Mouse (Mus musculus) liver, embryonic 14.5 days (tissue): Measurements from ENCODE around the gene Mgll. TPM values are rescaled to one million over a fixed set of nuclear protein-coding genes. Genes with fewer than 3 reads are reported as not detected.

Source experiments
- ATAC-seq: fragments of 200-750 bp; cut with Nextera tagmentation; 2 replicates; pipeline ENCODE4 v1.8.0; 2017; ENCODE audit warnings: moderate number of reproducible peaks, mild to moderate bottlenecking, moderate library complexity; ENCODE audit not compliant: insufficient read depth
- DNase-seq, 3 experiments: peaks; one replicate each; pipeline ENCODE4 v3.0.0-alpha.2; 2012 to 2013; ENCODE audit warnings: low read depth in 3 of 3, low spot score in 3 of 3
- H3K27ac ChIP-seq: fragments of 300-500 bp; sonication (generic); 2 replicates; pipeline ENCODE4 v1.5.1; 2014; ENCODE audit warnings: moderate library complexity, mild to moderate bottlenecking, control low read depth, inconsistent platforms
- H3K27me3 ChIP-seq: fragments of 300-500 bp; sonication (generic); 2 replicates; pipeline ENCODE4 v1.6.1; 2014; ENCODE audit warnings: mild to moderate bottlenecking, low read length, moderate library complexity; ENCODE audit not compliant: control insufficient read depth, insufficient read depth
- H3K36me3 ChIP-seq: fragments of 300-500 bp; sonication (generic); replicated peaks from 2 replicates; pipeline ENCODE4 v1.6.1; 2014; ENCODE audit warnings: low read depth; ENCODE audit not compliant: control insufficient read depth, insufficient read depth
- H3K4me1 ChIP-seq, 2 experiments: fragments of 200-500 bp in 1 of 2; fragments of 300-500 bp in 1 of 2; sonication (generic) in 1 of 2; replicated peaks; 2 replicates each; pipeline ENCODE4 v1.6.1; 2012 to 2014; ENCODE audit warnings: antibody characterized with exemption in 1 of 2, inconsistent platforms in 1 of 2, low read length in 1 of 2; ENCODE audit not compliant: control insufficient read depth in 2 of 2, insufficient read depth in 2 of 2
- H3K4me2 ChIP-seq: fragments of 300-500 bp; sonication (generic); 2 replicates; pipeline ENCODE4 v1.6.1; 2014; ENCODE audit warnings: low read depth, mild to moderate bottlenecking, control low read depth, moderate library complexity
- H3K4me3 ChIP-seq, 2 experiments: fragments of 200-500 bp in 1 of 2; fragments of 300-500 bp in 1 of 2; sonication (generic) in 1 of 2; 2 replicates each; pipeline ENCODE4 v1.5.1; 2012 to 2014; ENCODE audit warnings: low read depth in 2 of 2, low read length in 2 of 2, mild to moderate bottlenecking in 2 of 2, control low read depth in 1 of 2, inconsistent platforms in 1 of 2, moderate library complexity in 1 of 2; ENCODE audit not compliant: insufficient read depth in 1 of 2
- H3K9ac ChIP-seq: fragments of 300-500 bp; sonication (generic); replicated peaks from 2 replicates; pipeline ENCODE4 v1.6.1; 2014; ENCODE audit warnings: mild to moderate bottlenecking, control low read depth, moderate library complexity
- H3K9me3 ChIP-seq: fragments of 300-500 bp; sonication (generic); 2 replicates; pipeline ENCODE4 v1.6.1; 2016; ENCODE audit warnings: low read length, mixed read lengths; ENCODE audit not compliant: control insufficient read depth
- CTCF ChIP-seq: IDR thresholded peaks from 2 replicates; pipeline ENCODE4 v1.5.1; 2016; ENCODE audit warnings: antibody characterized with exemption, low read depth, control low read depth
- EP300 ChIP-seq: IDR thresholded peaks from 2 replicates; pipeline ENCODE4 v1.6.1; 2016; ENCODE audit warnings: antibody characterized with exemption, low read depth
- WGBS: fragments of 180-500 bp; shearing (Covaris S2); extraction: QIAGEN DNeasy Blood & Tissue Kit; methylation state at CpG from one replicate; pipeline ENCODE4 v1.1.7; 2014; ENCODE audit not compliant: insufficient replicate concordance; 5-methylcytosine and 5-hydroxymethylcytosine counted together
- polyA plus RNA-seq, 2 experiments: library from polyadenylated mRNA; depleted of rRNA in 1 of 2; stranded (reverse) in 1 of 2; unstranded in 1 of 2; fragments of >200 nt; fragmentation: Nextera tagmentation in 1 of 2; extraction: Ambion mirVana in 1 of 2; gene quantifications; 2 replicates each; pipeline versions ENCODE4 v1.2.1 to v1.2.3; 2012 to 2014

Gene Mgll
- polyA plus RNA-seq, 2 experiments, result 17.0 to 68.0 TPM

- Histone ChIP-seq H3K9ac (no peak overlapping the region), H3K27ac (no peak overlapping the region), H3K4me1 (no peaks in the 10 kb centered on the region; a peak in 1 of 4 replicates), H3K27me3 (no peaks in the 10 kb centered on the region), H3K9me3 (no peaks in the 10 kb centered on the region), H3K4me3 (no peak overlapping the region), H3K4me2 (no peak overlapping the region), H3K36me3 (peaks cover 20% of the 10 kb centered on the region; the same call in 1 of the 2 replicates)
- TF ChIP-seq CTCF (no peak), EP300 (no peak)
- DNase-seq (no peak), ATAC-seq (no peak)
- 34% methylated on average over 3 of the region's 3 CpGs for WGBS
Measured at GRCm38 (mm10) chr6:88820853-88821252, 96.6 kb downstream of the Mgll start.

DNA sequence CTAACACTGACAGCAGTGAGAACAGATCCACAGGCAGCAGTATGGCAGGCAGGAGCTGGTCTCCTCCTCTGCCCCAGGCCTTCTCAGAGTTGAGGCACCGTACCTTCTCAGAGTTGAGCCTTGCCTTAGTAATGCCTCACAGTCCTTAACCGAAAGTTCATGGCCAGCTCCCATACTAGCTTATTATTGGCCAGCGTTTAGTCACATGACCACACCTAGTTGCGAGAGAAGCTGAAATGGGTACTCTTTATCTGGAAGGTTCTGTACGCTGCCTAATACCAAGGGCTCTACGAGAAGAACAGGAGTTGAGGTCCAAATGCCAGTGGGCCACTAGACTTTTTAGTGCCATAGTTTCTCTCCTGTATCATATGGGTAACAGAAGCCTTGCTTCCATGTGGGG, 97.1 kb downstream of the Mgll start:
- no peaks in the 10 kb centered on the region for H3K9me3 ChIP-seq
- DNase-seq (no peak), ATAC-seq (no peak)
- no peaks in the 10 kb centered on the region; a peak in 1 of 4 replicates for H3K4me1 ChIP-seq
- H3K9ac ChIP-seq, result no peak overlapping the region
- peaks cover 20% of the 10 kb centered on the region; the same call in 1 of the 2 replicates for H3K36me3 ChIP-seq
- no peak overlapping the region for H3K4me2 ChIP-seq
- no peaks in the 10 kb centered on the region for H3K27me3 ChIP-seq
- no peak overlapping the region for H3K27ac ChIP-seq
- no peak overlapping the region for H3K4me3 ChIP-seq
- 82% methylated on average over 6 of the region's 6 CpGs for WGBS
- TF ChIP-seq CTCF, result no peak
- no peak for TF ChIP-seq EP300

DNA sequence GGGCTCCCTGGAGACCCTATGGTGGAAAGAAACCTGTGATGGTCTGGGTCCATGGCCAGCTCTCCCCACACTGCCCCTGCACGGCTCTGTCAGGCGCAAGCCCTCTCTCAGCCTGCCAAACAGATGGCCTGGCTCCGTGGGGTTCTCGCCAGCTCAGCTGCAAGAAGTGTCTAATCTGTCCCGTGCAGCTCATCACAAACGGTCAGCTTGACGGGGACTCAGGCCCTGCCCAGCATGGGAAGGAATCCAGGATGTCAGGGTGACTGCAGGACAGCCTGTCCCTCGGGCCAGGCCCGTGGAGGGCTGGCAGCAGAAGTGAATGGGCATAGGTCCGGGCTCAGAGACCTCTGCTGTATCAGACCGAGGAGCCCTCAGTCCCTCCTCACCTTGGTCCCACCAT, 97.7 kb downstream of the Mgll start:
- Histone ChIP-seq H3K27ac (no peak overlapping the region), H3K4me1 (no peaks in the 10 kb centered on the region; a peak in 1 of 4 replicates), H3K4me3 (no peak overlapping the region), H3K9ac (no peak overlapping the region), H3K36me3 (peaks cover 20% of the 10 kb centered on the region; the same call in 1 of the 2 replicates), H3K4me2 (no peak overlapping the region), H3K27me3 (no peaks in the 10 kb centered on the region), H3K9me3 (no peaks in the 10 kb centered on the region)
- TF ChIP-seq EP300 (no peak), CTCF (no peak)
- no peak for ATAC-seq
- WGBS, result 68% methylated on average over 11 of the region's 11 CpGs
- DNase-seq, result no peak

DNA sequence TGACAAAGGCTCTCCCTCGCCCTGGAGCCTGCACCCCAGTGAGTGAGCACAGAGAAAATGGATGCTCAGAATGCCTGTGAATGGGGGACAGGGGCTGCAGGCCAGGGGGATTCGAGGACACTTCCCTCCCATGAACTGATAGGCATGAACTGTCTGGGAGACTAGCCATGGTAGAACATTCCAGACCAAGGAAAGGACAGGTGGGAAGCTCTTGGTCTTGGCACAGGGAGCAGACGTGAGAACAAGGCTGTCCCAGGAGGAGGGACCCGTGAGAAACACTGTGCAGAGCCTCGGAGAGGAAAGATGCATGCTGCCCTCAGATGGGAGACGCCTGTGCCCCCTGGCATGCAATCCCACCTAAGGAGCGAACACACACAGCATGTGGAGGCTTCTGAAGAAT, 100.0 kb downstream of the Mgll start:
- no peaks in the 10 kb centered on the region for H3K9me3 ChIP-seq
- WGBS, result 69% methylated on average over 7 of the region's 7 CpGs
- H3K27me3 ChIP-seq, result no peaks in the 10 kb centered on the region
- no peaks in the 10 kb centered on the region; a peak in 1 of 4 replicates for H3K4me1 ChIP-seq
- H3K4me3 ChIP-seq, result no peak overlapping the region
- no peak overlapping the region for H3K27ac ChIP-seq
- no peak overlapping the region for H3K4me2 ChIP-seq
- TF ChIP-seq CTCF (no peak), EP300 (no peak)
- no peak for ATAC-seq
- H3K9ac ChIP-seq, result no peak overlapping the region
- DNase-seq, result no peak
- H3K36me3 ChIP-seq, result peaks cover 13% of the 10 kb centered on the region; the same call in 1 of the 2 replicates

GRCm38 (mm10) chr6:88826088-88826487, 101.9 kb downstream of the Mgll start:
- H3K4me3 ChIP-seq, result no peak overlapping the region
- H3K9ac ChIP-seq, result no peak overlapping the region
- peaks cover 13% of the 10 kb centered on the region; the same call in 1 of the 2 replicates for H3K36me3 ChIP-seq
- no peak overlapping the region for H3K27ac ChIP-seq
- peaks cover 0 to 1% of the 10 kb centered on the region in 2 experiments; a peak in 1 of 4 replicates for H3K4me1 ChIP-seq
- no peaks in the 10 kb centered on the region for H3K9me3 ChIP-seq
- TF ChIP-seq EP300 (no peak), CTCF (no peak)
- no peak for DNase-seq
- no peak for ATAC-seq
- H3K4me2 ChIP-seq, result no peak overlapping the region
- no peaks in the 10 kb centered on the region for H3K27me3 ChIP-seq
- WGBS, result 32% methylated on average over 3 of the region's 3 CpGs
